Mouse (Mus musculus) limb, embryonic 12.5 days (tissue): ENCODE results near the gene Igf1. TPM values are rescaled to one million over a fixed set of nuclear protein-coding genes. Genes with fewer than 3 reads are reported as not detected.

Experiments
- ATAC-seq: fragments of 200-750 bp; cut with Nextera tagmentation; 2 replicates; pipeline ENCODE4 v1.8.0; 2017; ENCODE audit warnings: low read depth, moderate TSS enrichment; ENCODE audit not compliant: insufficient number of reproducible peaks, insufficient read depth, low FRiP score, low TSS enrichment
- H3K27ac ChIP-seq: fragments of 300-500 bp; sonication (generic); 2 replicates; pipeline ENCODE4 v1.5.1; 2016; ENCODE audit warnings: mild to moderate bottlenecking, moderate library complexity
- H3K27me3 ChIP-seq: fragments of 300-500 bp; sonication (generic); 2 replicates; pipeline ENCODE4 v1.6.1; 2016; ENCODE audit warnings: mild to moderate bottlenecking, moderate library complexity
- H3K36me3 ChIP-seq: fragments of 300-500 bp; sonication (generic); 2 replicates; pipeline ENCODE4 v1.6.1; 2016; ENCODE audit warnings: mild to moderate bottlenecking, moderate library complexity
- H3K4me1 ChIP-seq: fragments of 300-500 bp; sonication (generic); replicated peaks from 2 replicates; pipeline ENCODE4 v1.6.1; 2016
- H3K4me2 ChIP-seq: fragments of 300-500 bp; sonication (generic); 2 replicates; pipeline ENCODE4 v1.6.1; 2016; ENCODE audit warnings: mild to moderate bottlenecking, moderate library complexity
- H3K4me3 ChIP-seq: fragments of 300-500 bp; sonication (generic); replicated peaks from 2 replicates; pipeline ENCODE4 v1.5.1; 2016; ENCODE audit warnings: mild to moderate bottlenecking
- H3K9ac ChIP-seq: fragments of 300-500 bp; sonication (generic); replicated peaks from 2 replicates; pipeline ENCODE4 v1.6.1; 2016; ENCODE audit warnings: mild to moderate bottlenecking, moderate library complexity
- H3K9me3 ChIP-seq: fragments of 300-500 bp; sonication (generic); 2 replicates; pipeline ENCODE4 v1.6.1; 2016; ENCODE audit warnings: mild to moderate bottlenecking, moderate library complexity
- WGBS: fragments of 180-500 bp; shearing (Covaris S2); methylation state at CpG from one replicate; pipeline ENCODE4 v1.1.7; 2016; 5-methylcytosine and 5-hydroxymethylcytosine counted together
- polyA plus RNA-seq: library from polyadenylated mRNA; unstranded; fragments of >200 nt; fragmentation: Nextera tagmentation; extraction: Ambion mirVana; gene quantifications from 2 replicates; pipeline ENCODE4 v1.2.1, GENCODE M21; 2016

Igf1 gene
- polyA plus RNA-seq, 1 experiment from 2014 or later: 23.8 TPM

- no peaks in the 10 kb centered on the region for H3K36me3 ChIP-seq
- ATAC-seq: no peak
- H3K9me3 ChIP-seq: no peaks in the 10 kb centered on the region
- no peaks in the 10 kb centered on the region for H3K4me1 ChIP-seq
- no peak overlapping the region for H3K27ac ChIP-seq
- H3K27me3 ChIP-seq: no peaks in the 10 kb centered on the region; the same call in 1 of the 2 replicates
- no peak overlapping the region for H3K9ac ChIP-seq
- 55% methylated on average over 6 of the region's 6 CpGs for WGBS
- no peak overlapping the region for H3K4me3 ChIP-seq
- H3K4me2 ChIP-seq: no peak overlapping the region
Measured at GRCm38 (mm10) chr10:87971536-87971935, 113.5 kb downstream of the Igf1 start.

DNA sequence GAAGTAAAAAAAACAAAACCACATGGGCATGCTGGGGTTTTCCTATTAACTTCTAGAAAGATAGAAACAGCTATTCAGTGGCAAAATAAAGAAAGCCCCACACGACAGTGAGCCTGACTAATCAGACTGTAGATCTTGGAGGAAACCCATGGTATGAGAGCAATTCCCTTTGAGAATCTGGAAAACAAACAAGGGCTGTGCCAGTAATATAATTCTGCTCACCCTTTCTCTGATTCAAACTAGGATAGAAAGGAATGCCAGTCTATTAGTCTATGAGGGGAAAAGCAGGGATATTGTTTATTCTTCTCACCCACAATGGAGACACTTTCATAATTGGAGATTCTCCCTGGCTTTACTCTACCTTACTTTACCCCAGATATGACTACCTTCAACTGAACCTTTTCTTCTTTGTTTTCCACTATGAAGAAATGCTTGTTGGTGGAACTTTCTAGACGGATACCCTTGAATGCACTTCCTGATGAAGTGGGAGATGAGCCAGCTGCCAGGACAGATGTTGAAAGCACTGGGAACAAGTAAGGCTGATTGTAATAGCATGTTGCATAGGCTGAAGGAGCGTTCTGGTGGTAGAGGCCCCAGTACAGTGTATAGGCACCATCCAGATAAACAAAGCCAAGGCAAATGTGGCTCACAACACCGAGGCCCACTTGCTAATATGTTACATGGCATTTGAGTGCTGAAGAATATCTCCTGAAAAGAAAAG is 116.0 kb downstream of the Igf1 start:
- no peaks in the 10 kb centered on the region for H3K9me3 ChIP-seq
- no peak for ATAC-seq
- H3K4me1 ChIP-seq: no peaks in the 10 kb centered on the region
- no peak overlapping the region for H3K9ac ChIP-seq
- no peak overlapping the region for H3K4me2 ChIP-seq
- H3K36me3 ChIP-seq: no peaks in the 10 kb centered on the region
- no peak overlapping the region for H3K27ac ChIP-seq
- no peak overlapping the region for H3K4me3 ChIP-seq
- 81% methylated on average over 4 of the region's 4 CpGs for WGBS
- no peaks in the 10 kb centered on the region for H3K27me3 ChIP-seq

DNA sequence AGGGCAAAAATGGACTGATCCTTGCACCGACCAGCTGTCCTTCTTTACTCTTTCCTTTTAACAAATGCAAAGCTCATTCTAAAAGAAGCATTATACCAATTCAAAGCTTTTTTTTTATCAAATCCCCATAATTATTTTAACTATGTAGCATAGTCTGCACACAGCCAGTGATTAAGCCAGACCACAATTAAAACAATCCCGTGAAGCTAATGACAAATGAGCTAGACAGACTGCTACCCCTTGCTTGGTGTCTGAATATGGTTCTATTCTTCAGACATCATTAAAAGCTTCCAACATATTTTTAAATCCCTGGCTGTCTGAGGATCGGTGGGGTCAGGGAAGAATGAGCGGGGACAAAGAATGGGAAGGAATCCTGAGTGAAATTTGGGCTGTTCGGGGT is 127.3 kb downstream of the Igf1 start:
- no peak overlapping the region for H3K9ac ChIP-seq
- ATAC-seq: no peak
- H3K27me3 ChIP-seq: no peaks in the 10 kb centered on the region
- no peak overlapping the region for H3K4me3 ChIP-seq
- H3K4me1 ChIP-seq: no peaks in the 10 kb centered on the region
- no peak overlapping the region for H3K27ac ChIP-seq
- 87% methylated on average over 5 of the region's 5 CpGs for WGBS
- H3K9me3 ChIP-seq: no peaks in the 10 kb centered on the region
- no peak overlapping the region for H3K4me2 ChIP-seq
- no peaks in the 10 kb centered on the region for H3K36me3 ChIP-seq

GRCm38 (mm10) chr10:87986201-87986600 is 128.1 kb downstream of the Igf1 start:
- no peak overlapping the region for H3K4me3 ChIP-seq
- no peak overlapping the region for H3K4me2 ChIP-seq
- ATAC-seq: no peak
- 84% methylated on average over 3 of the region's 3 CpGs for whole genome bisulfite sequencing
- no peaks in the 10 kb centered on the region for H3K9me3 ChIP-seq
- no peaks in the 10 kb centered on the region for H3K4me1 ChIP-seq
- no peaks in the 10 kb centered on the region for H3K36me3 ChIP-seq
- no peaks in the 10 kb centered on the region for H3K27me3 ChIP-seq
- H3K27ac ChIP-seq: no peak overlapping the region
- no peak overlapping the region for H3K9ac ChIP-seq

Other genes with a start within 250 kb of the Igf1 start
- 0.35 and 0.81 TPM in 2 replicates for gene Pmch, start 232.8 kb downstream of the Igf1 start, polyA plus RNA-seq